Mouse (Mus musculus): ENCODE results near the gene Gm6268.
A peak's percentile ranks its signal among the peaks of the same experiment; 100 is the strongest.

Gm6268 gene

DNA sequence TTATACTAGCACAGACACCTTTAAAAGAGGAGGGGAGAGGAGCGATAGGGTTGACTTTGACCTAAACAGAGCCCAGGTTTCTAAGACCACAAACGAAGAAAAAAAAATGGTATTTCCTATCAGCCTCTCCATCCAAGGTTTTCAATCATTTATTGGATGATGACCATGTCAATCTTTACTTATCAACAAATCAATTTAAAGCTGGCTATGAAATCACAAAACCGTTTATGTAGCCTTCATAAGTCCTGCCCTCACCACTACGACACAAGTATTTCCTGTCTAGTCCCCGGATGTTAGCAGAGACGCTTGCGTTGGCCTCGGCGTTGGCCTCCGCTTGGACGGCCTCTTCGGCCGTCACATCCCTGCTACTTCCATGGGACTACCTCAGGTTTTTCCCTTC, at the start of gene Gm6268:
TSS of gene Gm6268 (plus strand) at position 301 of the 400 bp plus-strand sequence.
- no peak for DNase-seq

DNA sequence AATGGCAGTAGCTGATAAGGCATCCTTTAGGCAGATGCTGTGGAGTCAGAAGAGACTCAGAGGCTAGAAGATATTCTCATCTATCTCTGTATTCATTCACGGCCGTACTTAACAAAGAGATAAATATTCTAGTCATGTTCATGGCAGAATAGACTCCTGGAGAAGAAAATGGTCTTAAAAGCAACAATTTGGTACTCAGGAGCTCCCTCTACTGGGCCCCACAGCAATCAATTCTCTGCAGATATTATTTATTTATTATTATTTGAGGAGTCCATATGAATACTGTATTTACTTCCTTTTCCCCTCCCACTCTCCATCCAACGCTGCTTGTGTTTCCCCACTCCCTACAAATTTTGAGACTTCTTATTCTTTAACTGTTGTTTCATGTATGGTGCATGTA, 48.6 kb upstream of the Gm6268 start:
- peak; percentile 45 for DNase-seq

DNA sequence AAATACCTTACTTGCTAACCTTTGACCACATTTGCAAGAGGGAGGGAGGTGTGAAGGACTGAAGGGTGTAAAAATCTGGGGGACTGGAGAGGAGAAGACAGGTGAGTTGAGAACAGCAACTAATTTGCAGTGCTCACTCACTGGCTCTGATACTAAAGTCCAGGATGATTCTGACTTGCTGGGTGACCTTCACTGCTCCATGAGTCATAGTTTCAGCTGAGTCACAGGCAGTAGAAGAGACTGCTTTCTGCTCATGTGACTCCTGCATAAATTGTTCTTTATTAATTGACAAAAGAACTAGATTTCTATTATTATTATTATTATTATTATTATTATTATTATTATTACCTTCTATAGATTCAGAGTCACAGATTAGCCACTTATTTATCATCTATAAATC, 15.7 kb upstream of the Gm6268 start:
- DNase-seq: no peak

DNA sequence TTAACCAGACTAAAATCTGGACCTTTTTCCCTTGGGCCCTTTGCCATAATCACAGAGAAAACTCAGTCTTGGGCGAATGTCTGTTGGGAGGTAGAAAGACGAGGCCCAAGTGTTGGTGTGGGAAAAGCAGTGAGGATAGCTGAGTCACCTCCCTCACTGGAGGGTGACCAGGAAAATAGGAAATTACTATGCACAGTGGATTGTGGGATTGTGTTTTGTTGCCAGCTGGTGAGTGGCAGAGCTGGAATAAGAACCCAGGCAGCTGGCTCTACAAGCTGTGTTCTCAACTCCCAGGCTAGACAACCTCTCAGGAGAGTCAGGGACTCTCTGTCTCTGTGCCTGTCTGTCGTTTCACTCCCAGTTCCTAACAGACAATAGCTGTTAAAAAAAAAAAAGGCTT, 11.1 kb upstream of the Gm6268 start:
- DNase-seq: no peak

DNA sequence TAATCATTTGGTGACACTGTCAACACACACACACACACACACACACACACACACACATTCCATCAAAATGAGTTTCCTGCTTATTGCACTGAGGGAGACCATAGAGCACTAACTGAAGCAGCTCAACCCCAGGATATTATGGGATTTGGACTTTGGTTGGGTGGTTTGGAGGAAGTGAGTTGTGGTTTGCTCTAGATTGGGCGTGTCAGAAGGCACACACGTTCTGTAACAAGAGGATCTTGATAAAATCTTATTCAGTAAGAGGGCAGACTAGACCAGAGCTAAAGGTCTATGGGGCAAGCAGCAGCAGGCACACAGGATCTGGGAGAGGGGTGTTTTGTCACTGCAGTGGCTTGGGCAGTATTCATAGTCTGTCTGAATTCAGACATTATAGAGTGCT, 10.6 kb upstream of the Gm6268 start:
- no peak for DNase-seq

DNA sequence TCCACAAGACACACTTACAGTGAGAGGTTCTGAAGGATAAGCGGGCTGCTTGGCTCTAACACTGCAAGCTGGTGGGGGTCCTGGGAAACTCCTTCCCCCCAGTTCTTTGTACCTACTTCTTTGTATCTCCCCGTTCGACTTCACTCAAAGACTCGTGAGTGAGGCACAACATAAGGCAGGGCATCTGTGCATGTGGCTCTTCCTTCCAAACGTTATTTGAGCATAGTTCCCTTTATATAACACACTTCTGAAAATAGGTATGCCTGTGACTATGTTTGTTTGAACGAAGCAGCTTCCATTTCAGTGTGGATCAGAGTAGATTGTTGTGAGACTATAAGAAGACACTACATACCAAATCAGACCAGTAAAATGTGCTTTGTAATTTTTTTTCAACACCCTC, 8.4 kb upstream of the Gm6268 start:
- no peak for DNase-seq

DNA sequence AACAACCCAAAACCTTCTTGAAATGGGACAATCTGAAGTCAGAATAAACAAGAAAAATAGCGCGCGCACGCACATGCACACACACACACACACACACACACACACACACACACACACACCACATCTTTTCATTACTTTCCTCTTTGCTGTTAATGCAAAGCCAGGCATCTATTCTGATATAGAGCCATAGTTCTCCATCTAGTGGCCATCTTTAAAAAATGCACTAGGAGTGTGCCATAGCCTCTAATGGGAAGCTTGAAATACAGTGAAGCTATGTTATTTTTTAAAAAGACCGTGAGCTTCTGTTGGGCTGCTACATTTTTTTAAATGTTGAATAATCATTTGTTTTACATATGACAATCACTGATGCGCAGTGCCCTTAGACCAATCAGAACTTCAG, 7.8 kb upstream of the Gm6268 start:
- peak; percentile 39 for DNase-seq

DNA sequence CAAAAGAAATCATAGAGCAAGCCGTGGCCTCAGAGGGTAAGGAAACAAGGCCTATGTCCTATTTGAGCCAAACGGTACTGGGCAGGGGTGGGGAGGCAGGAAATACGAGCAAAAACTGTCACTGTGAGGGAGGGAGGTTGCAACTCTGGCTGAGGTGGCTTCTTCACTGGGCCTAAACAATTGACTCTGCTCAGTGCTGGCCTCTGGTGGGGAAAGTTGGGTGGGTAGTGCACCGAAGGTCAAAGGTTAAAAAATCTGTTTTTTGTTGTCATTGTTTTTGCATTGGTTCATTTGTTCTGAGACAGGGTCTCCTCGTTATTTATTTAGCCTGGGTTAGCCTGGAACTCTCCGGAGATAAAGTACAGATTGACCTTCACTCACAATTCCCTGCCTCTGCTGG, 1.2 kb downstream of the Gm6268 start:
- peak; percentile 6 for DNase-seq

DNA sequence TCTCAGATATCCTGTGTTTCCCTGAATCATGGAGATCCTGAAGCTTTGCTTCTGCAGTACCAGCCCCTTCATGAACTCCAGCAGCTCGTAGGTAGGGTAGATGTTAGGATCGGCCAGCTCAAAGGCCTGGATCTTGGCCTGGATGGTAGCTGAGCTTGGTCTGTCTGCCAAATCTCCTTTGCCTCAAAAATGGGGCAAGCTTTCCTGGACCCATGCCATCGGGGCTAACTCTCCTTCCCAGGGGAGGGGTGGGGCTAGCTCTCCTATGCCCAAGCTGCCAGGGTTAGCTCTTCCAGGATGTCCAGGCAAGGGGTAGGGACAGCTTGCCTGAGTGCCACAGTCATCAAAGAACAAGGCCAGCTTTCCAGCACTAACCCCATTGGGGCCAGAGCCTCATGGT, 18.1 kb downstream of the Gm6268 start:
- no peak for DNase-seq

DNA sequence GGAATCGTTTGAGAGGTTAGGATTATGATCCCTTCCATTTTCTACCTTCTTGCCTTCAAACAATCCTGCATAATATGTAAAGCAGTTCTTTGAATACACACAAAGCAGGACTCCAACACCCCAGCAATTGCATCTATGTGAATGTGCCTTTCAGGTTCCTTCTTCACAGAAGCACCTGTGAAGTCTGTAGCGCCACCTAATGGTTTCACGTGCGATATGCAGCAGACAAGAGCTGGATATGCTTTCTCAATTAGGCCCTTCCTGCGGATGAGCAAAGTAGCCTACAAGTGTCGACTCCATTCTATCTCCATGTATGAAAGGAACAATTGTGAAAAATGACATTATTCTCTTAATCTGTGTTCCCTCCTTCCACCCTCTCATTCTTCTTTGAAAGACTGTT, 33.9 kb downstream of the Gm6268 start:
- peak; percentile 3 for DNase-seq

DNA sequence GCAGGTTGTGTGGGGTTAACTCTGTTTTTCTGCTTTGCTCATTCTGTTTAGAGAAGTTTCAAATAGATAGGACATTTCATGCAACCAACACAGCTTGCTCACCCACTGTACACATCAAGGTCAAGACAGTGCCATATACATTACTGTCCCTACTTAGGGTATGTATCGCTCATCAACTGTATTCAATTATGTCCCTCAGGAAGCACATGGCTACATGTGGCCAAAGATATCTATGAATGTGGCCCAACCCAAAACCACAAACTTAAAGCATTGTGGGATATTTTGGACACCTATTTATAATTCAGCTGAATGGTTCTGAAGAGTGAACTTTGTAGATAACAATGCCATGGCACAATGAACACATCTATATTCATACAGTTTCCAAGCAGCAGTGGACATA, 36.9 kb downstream of the Gm6268 start:
- no peak for DNase-seq

Measured in retina, postnatal 1 day (tissue).